Mouse (Mus musculus): ENCODE measurements around the gene Rpl34. TPM values are rescaled to one million over a fixed set of nuclear protein-coding genes. Genes with fewer than 3 reads are reported as not detected.

Gene Rpl34
- total and polyA plus RNA-seq, 3 experiments, result 105 to 454 (median 272) TPM

- Histone ChIP-seq H3K4me1 (ENCODE audit: insufficient read depth, low read depth, low read length) (no peaks in the 10 kb centered on the region), H3K9me3 (replicated peaks) (peaks cover 12% of the 10 kb centered on the region), H3K4me3 (ENCODE audit: low read depth, low read length) (no peak overlapping the region), H3K27me3 (ENCODE audit: insufficient read depth, low read length) (no peaks in the 10 kb centered on the region; the same call in 1 of the 2 replicates), H3K36me3 (replicated peaks) (no peaks in the 10 kb centered on the region)
- ATAC-seq (ENCODE audit: extremely low read depth, insufficient number of reproducible peaks, low FRiP score, poor library complexity, severe bottlenecking) (no peak), DNase-seq (ENCODE audit: low spot score) (no peak)
- TF ChIP-seq CTCF (IDR thresholded peaks at IDR 0.05; ENCODE audit: low read depth, low read length), result no peak
- TF ChIP-seq TAL1 (conservative IDR thresholded peaks at IDR 0.05; ENCODE audit: low read depth, low read length), result no peak
- no peak for TF ChIP-seq GATA2 (IDR thresholded peaks at IDR 0.05; ENCODE audit: borderline replicate concordance, low read depth, low read length)
- no peak for TF ChIP-seq GATA1 (IDR thresholded peaks at IDR 0.05; ENCODE audit: borderline replicate concordance, low read length)
- TF ChIP-seq POLR2AphosphoS5 (IDR thresholded peaks at IDR 0.05; ENCODE audit: insufficient replicate concordance, low read depth, low read length), result no peak
Measured at GRCm38 (mm10) chr3:130757117-130757852, 27.1 kb upstream of the Rpl34 start.

GRCm38 (mm10) chr3:130749206-130749605 is 19.0 kb upstream of the Rpl34 start:
- TF ChIP-seq GATA1 (IDR thresholded peaks at IDR 0.05; ENCODE audit: borderline replicate concordance, low read length) (no peak), CTCF (IDR thresholded peaks at IDR 0.05; ENCODE audit: low read depth, low read length) (no peak), GATA2 (IDR thresholded peaks at IDR 0.05; ENCODE audit: borderline replicate concordance, low read depth, low read length) (no peak), TAL1 (conservative IDR thresholded peaks at IDR 0.05; ENCODE audit: low read depth, low read length) (no peak)
- no peaks in the 10 kb centered on the region for H3K27me3 ChIP-seq (ENCODE audit: insufficient read depth, low read length)
- H3K4me3 ChIP-seq (ENCODE audit: low read depth, low read length), result no peak overlapping the region
- DNase-seq (ENCODE audit: low spot score) (no peak), ATAC-seq (ENCODE audit: extremely low read depth, insufficient number of reproducible peaks, low FRiP score, poor library complexity, severe bottlenecking) (no peak)
- no peaks in the 10 kb centered on the region for H3K9me3 ChIP-seq (replicated peaks)
- no peaks in the 10 kb centered on the region for H3K36me3 ChIP-seq (replicated peaks)
- no peaks in the 10 kb centered on the region for H3K4me1 ChIP-seq (ENCODE audit: insufficient read depth, low read depth, low read length)

- Histone ChIP-seq H3K4me1 (ENCODE audit: insufficient read depth, low read depth, low read length) (no peaks in the 10 kb centered on the region), H3K9me3 (replicated peaks) (no peaks in the 10 kb centered on the region), H3K36me3 (replicated peaks) (no peaks in the 10 kb centered on the region), H3K4me3 (ENCODE audit: low read depth, low read length) (no peak overlapping the region), H3K27me3 (ENCODE audit: insufficient read depth, low read length) (no peaks in the 10 kb centered on the region)
- DNase-seq (ENCODE audit: low spot score) (no peak), ATAC-seq (ENCODE audit: extremely low read depth, insufficient number of reproducible peaks, low FRiP score, poor library complexity, severe bottlenecking) (no peak)
- TF ChIP-seq GATA2 (IDR thresholded peaks at IDR 0.05; ENCODE audit: borderline replicate concordance, low read depth, low read length) (no peak), TAL1 (conservative IDR thresholded peaks at IDR 0.05; ENCODE audit: low read depth, low read length) (no peak)
Measured at GRCm38 (mm10) chr3:130746673-130747619, 16.7 kb upstream of the Rpl34 start.

GRCm38 (mm10) chr3:130737652-130738361 is 7.6 kb upstream of the Rpl34 start:
- Histone ChIP-seq H3K4me1 (ENCODE audit: insufficient read depth, low read depth, low read length) (no peaks in the 10 kb centered on the region), H3K9me3 (replicated peaks) (no peaks in the 10 kb centered on the region), H3K36me3 (replicated peaks) (no peaks in the 10 kb centered on the region), H3K27me3 (ENCODE audit: insufficient read depth, low read length) (no peaks in the 10 kb centered on the region), H3K4me3 (ENCODE audit: low read depth, low read length) (no peak overlapping the region)
- TF ChIP-seq GATA2 (IDR thresholded peaks at IDR 0.05; ENCODE audit: borderline replicate concordance, low read depth, low read length) (no peak), TAL1 (conservative IDR thresholded peaks at IDR 0.05; ENCODE audit: low read depth, low read length) (no peak), POLR2AphosphoS5 (IDR thresholded peaks at IDR 0.05; ENCODE audit: insufficient replicate concordance, low read depth, low read length) (no peak), CTCF (IDR thresholded peaks at IDR 0.05; ENCODE audit: low read depth, low read length) (no peak), GATA1 (IDR thresholded peaks at IDR 0.05; ENCODE audit: borderline replicate concordance, low read length) (no peak)
- DNase-seq (ENCODE audit: low spot score) (no peak), ATAC-seq (ENCODE audit: extremely low read depth, insufficient number of reproducible peaks, low FRiP score, poor library complexity, severe bottlenecking) (no peak)

GRCm38 (mm10) chr3:130736758-130737157 is 6.6 kb upstream of the Rpl34 start:
- no peak for DNase-seq (ENCODE audit: low spot score)
- H3K4me3 ChIP-seq (ENCODE audit: low read depth, low read length), result no peak overlapping the region
- no peaks in the 10 kb centered on the region for H3K9me3 ChIP-seq (replicated peaks)
- no peaks in the 10 kb centered on the region for H3K36me3 ChIP-seq (replicated peaks)
- no peaks in the 10 kb centered on the region for H3K27me3 ChIP-seq (ENCODE audit: insufficient read depth, low read length)
- no peaks in the 10 kb centered on the region for H3K4me1 ChIP-seq (ENCODE audit: insufficient read depth, low read depth, low read length)
- ATAC-seq (ENCODE audit: extremely low read depth, insufficient number of reproducible peaks, low FRiP score, poor library complexity, severe bottlenecking), result no peak
- TF ChIP-seq GATA2 (IDR thresholded peaks at IDR 0.05; ENCODE audit: borderline replicate concordance, low read depth, low read length) (no peak), CTCF (IDR thresholded peaks at IDR 0.05; ENCODE audit: low read depth, low read length) (no peak), GATA1 (IDR thresholded peaks at IDR 0.05; ENCODE audit: borderline replicate concordance, low read length) (no peak), TAL1 (conservative IDR thresholded peaks at IDR 0.05; ENCODE audit: low read depth, low read length) (no peak), POLR2AphosphoS5 (IDR thresholded peaks at IDR 0.05; ENCODE audit: insufficient replicate concordance, low read depth, low read length) (no peak)

Measured in G1E (cell line).